8 mouse cellular contexts compared by ENCODE assay signal in the genomic region with DNA sequence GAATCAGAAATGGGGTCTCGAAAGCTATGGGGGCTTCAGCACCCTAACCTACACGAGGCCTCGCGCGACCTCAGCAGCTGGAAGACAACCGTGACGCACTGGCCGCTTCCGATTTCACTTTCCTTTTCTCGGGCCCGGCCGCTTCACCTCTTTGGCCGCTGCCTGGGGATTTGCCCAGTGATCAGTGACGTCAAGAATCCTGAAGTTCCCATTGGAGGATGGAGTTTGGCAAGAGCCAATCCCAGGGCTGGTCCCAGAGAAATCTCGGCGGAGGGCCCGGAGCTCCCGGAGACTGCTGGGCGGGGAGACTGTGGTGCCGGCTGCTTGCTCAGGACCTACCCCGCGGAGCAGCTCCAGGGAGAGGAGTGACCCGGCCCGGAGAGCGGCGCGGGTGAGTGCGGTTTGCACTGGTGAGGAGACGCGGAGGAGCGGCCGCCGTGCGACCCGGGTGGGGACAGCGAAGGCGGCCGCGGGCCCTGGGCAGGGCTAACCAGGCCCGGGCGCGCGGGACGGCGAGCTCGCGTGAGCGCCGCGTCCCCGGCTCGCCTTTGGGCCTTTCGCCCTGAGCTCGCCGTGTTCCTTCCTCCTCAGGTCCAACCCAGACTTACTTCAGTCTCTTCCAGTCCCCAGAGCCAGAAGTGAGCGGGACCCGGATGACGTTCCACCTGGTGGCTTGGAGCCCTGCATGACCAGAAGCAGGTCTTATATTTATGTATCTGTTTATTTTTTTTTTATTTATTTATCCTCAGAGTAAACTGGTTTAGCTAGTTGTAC. TPM values are rescaled to one million over a fixed set of nuclear protein-coding genes. Genes with fewer than 3 reads are reported as not detected.
DNase-seq lines count a peak whose midpoint lies in the region; ATAC-seq and TF ChIP-seq lines count a peak whose summit lies in the region.

A gene (plus strand): TSS at position 261 of the 774 bp plus-strand sequence.

- H3K9ac ChIP-seq in kidney, embryonic 14.5 days (ENCODE audit: low read depth, low read length): peak within 1 kb of the TSS; percentile 87
- H3K9ac ChIP-seq in limb, embryonic 15.5 days: peak within 1 kb of the TSS; percentile 89

- ATAC-seq in kidney, embryonic 14.5 days (ENCODE audit: low FRiP score, low TSS enrichment): peak; percentile 99
- peak; percentile 98 for ATAC-seq in limb, embryonic 15.5 days (ENCODE audit: insufficient number of reproducible peaks, low FRiP score, low TSS enrichment, low read depth)

- H3K9me3 ChIP-seq in kidney, embryonic 14.5 days (ENCODE audit: control insufficient read depth, low read length): no peaks in the 10 kb centered on the region
- H3K9me3 ChIP-seq in limb, embryonic 15.5 days: no peaks in the 10 kb centered on the region

- no peaks in the 10 kb centered on the region for H3K27me3 ChIP-seq in kidney, embryonic 14.5 days (ENCODE audit: control insufficient read depth, insufficient read depth, low read length)
- no peaks in the 10 kb centered on the region for H3K27me3 ChIP-seq in limb, embryonic 15.5 days

- peak within 1 kb of the TSS; percentile 87 for H3K4me3 ChIP-seq in bone marrow macrophage, adult 2 months (ENCODE audit: insufficient read depth, low read length)
- peak within 1 kb of the TSS; percentile 75 for H3K4me3 ChIP-seq in embryonic fibroblast, embryonic 13.5 days (ENCODE audit: insufficient read depth, low read length)
- H3K4me3 ChIP-seq in kidney, embryonic 14.5 days (ENCODE audit: low read length): peak within 1 kb of the TSS; percentile 65
- peak within 1 kb of the TSS; percentile 74 for H3K4me3 ChIP-seq in limb, embryonic 15.5 days

- DNase-seq in A20 (ENCODE audit: low read depth, low spot score): peak; percentile 98
- DNase-seq in heart, adult 9 months (ENCODE audit: low spot score in 2 of 2): peak; percentile 99
- peak; percentile 95 to 97 for DNase-seq in monocyte, adult 2 months (ENCODE audit: low read depth in 1 of 2, low spot score in 2 of 2)
- DNase-seq in spleen, postnatal 36 days (ENCODE audit: low spot score in 2 of 2): peak; percentile 98

- H3K27ac ChIP-seq in bone marrow macrophage, adult 2 months (ENCODE audit: insufficient read depth, low read depth, low read length): peak within 1 kb of the TSS; percentile 73
- H3K27ac ChIP-seq in embryonic fibroblast, embryonic 13.5 days (ENCODE audit: insufficient read depth, low read length): peak within 1 kb of the TSS; percentile 81
- H3K27ac ChIP-seq in kidney, embryonic 14.5 days (ENCODE audit: low read depth, low read length): peak within 1 kb of the TSS; percentile 92
- peak within 1 kb of the TSS; percentile 95 for H3K27ac ChIP-seq in limb, embryonic 15.5 days

- H3K36me3 ChIP-seq in kidney, embryonic 14.5 days (ENCODE audit: control insufficient read depth, insufficient read depth, low read length): no peaks in the 10 kb centered on the region
- H3K36me3 ChIP-seq in limb, embryonic 15.5 days: no peaks in the 10 kb centered on the region

- TF ChIP-seq CTCF in bone marrow macrophage, adult 2 months (IDR thresholded peaks at IDR 0.05; ENCODE audit: low read depth, low read length): no peak
- no peak for TF ChIP-seq CTCF in embryonic fibroblast, embryonic 13.5 days (IDR thresholded peaks at IDR 0.05; ENCODE audit: borderline replicate concordance, insufficient read depth, low read length)

- H3K4me1 ChIP-seq in bone marrow macrophage, adult 2 months (ENCODE audit: control insufficient read depth, insufficient read depth, low read length): peaks cover 18% of the 10 kb centered on the region
- H3K4me1 ChIP-seq in embryonic fibroblast, embryonic 13.5 days (ENCODE audit: control insufficient read depth, insufficient read depth, low read length): peaks cover 3% of the 10 kb centered on the region; the same call in 1 of the 2 replicates
- peaks cover 13% of the 10 kb centered on the region; the same call in 1 of the 2 replicates for H3K4me1 ChIP-seq in kidney, embryonic 14.5 days (ENCODE audit: control insufficient read depth, insufficient read depth, low read length)
- peaks cover 9% of the 10 kb centered on the region for H3K4me1 ChIP-seq in limb, embryonic 15.5 days

- under 1% methylated on average over 58 of the region's 58 CpGs for WGBS in kidney, embryonic 14.5 days
- under 1% methylated on average over 58 of the region's 58 CpGs for WGBS in limb, embryonic 15.5 days

- no peak for TF ChIP-seq POLR2A in bone marrow macrophage, adult 2 months (IDR thresholded peaks at IDR 0.05; ENCODE audit: borderline replicate concordance, low read depth, low read length)
- TF ChIP-seq POLR2A in embryonic fibroblast, embryonic 13.5 days (IDR thresholded peaks at IDR 0.05; ENCODE audit: low read depth, low read length): peak; percentile 64

- H3K4me2 ChIP-seq in kidney, embryonic 14.5 days (replicated peaks; ENCODE audit: low read depth, low read length): peak within 1 kb of the TSS; percentile 63
- peak within 1 kb of the TSS; percentile 64 for H3K4me2 ChIP-seq in limb, embryonic 15.5 days

RNA-seq across cellular contexts. Expression of the gene that starts here (rescaled TPM):
- polyA plus RNA-seq in bone marrow macrophage, adult 2 months (2012; ENCODE audit: insufficient read depth, insufficient read length, missing spikeins): 65.9 and 67.3 TPM in 2 replicates
- 46.6 and 49.5 TPM in 2 replicates for polyA plus RNA-seq in embryonic fibroblast, embryonic 13.5 days (2011; ENCODE audit: insufficient read length, low read depth, missing spikeins)
- 23.7 and 32.3 TPM in 2 replicates for polyA plus RNA-seq in kidney, embryonic 14.5 days (2014; fragmentation: Nextera tagmentation; extraction: Ambion mirVana)
- polyA plus RNA-seq in limb, embryonic 15.5 days (2015; fragmentation: Nextera tagmentation; extraction: Ambion mirVana): 38.7 and 44.3 TPM in 2 replicates

Comparison
In these comparisons a context has a peak if more than half of its experiments do, and no peak if none do; other contexts are left out.
1. Peak in every context shown above with its lines: DNase-seq, ATAC-seq, H3K4me3 ChIP-seq and H3K27ac ChIP-seq.